Mouse (Mus musculus): Measurements from ENCODE around the gene Dlst. TPM values are rescaled to one million over a fixed set of nuclear protein-coding genes. Genes with fewer than 3 reads are reported as not detected.

The Dlst gene
- polyA plus RNA-seq, 1 experiment, result 900 TPM

DNA sequence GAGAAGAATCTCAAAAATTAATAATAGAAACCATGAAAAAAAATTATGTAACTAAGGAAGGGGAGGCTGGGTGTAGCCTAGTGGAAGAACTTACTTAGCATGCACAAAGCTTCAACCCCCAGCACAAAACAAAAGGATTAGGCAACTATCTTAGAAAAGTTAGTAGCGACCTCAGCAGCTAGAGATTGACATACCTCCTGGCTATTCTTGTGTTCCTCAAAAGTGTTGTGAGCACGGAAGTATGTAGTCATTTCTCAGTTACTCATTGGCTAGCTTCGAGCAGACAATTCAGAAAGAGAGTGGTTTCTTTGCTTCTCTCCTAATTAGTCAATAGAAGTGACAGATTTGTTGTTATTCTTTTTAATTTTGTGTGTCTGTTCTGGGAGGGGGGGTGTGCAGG lies 2.0 kb upstream of the Dlst start:
- TF ChIP-seq GATA1 (IDR thresholded peaks at IDR 0.05; ENCODE audit: low read length), result no peak

DNA sequence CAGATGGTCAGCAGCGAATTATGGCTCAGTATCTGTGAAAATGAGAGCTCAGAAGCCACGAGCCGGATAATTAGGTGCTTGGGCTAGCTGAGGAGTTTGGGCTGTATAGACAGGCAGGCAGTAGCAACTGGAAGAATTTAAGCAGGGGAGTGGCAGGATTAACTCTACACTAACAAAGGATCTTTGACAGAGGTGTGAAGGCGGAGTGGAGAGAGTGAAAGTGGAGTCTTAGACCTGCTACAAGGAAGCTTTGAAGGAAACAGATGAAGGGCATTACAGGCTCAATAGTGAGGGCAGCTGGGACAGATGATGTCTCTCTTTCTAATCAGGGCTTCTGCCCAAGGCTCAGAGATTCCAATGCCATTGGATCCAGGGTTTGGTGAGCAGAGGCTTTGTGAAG lies 1.2 kb upstream of the Dlst start:
- no peak for TF ChIP-seq GATA1 (IDR thresholded peaks at IDR 0.05; ENCODE audit: low read length)

- no peak for TF ChIP-seq GATA1 (IDR thresholded peaks at IDR 0.05; ENCODE audit: low read length)
Observed at GRCm38 (mm10) chr12:85110011-85110697, 479 bp upstream of the Dlst start.

- no peak for TF ChIP-seq GATA1 (IDR thresholded peaks at IDR 0.05; ENCODE audit: low read length)
Observed at GRCm38 (mm10) chr12:85112550-85113251, 2.1 kb downstream of the Dlst start.

DNA sequence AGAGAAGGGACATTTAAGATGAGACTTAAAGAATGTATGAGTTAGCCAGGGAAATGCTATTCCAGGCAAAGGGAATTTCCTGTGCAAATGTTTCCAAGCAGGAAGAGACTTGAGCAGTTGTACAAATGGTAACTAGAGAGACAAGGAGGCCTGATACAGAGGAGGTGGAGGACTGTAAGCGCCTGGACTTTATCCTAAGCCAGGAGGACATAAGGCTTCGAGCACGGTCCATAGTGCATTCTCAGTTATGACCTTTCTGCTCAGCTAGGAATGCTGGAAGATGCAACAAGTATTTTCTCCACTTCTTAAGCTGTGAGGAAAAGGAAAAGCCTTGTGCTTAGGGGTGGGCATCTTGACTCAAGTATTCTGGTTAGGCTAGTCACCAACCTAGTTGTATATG lies 2.7 kb downstream of the Dlst start:
- TF ChIP-seq GATA1 (IDR thresholded peaks at IDR 0.05; ENCODE audit: low read length), result no peak

- TF ChIP-seq GATA1 (IDR thresholded peaks at IDR 0.05; ENCODE audit: low read length), result no peak
Observed at GRCm38 (mm10) chr12:85113917-85114316, 3.3 kb downstream of the Dlst start.

DNA sequence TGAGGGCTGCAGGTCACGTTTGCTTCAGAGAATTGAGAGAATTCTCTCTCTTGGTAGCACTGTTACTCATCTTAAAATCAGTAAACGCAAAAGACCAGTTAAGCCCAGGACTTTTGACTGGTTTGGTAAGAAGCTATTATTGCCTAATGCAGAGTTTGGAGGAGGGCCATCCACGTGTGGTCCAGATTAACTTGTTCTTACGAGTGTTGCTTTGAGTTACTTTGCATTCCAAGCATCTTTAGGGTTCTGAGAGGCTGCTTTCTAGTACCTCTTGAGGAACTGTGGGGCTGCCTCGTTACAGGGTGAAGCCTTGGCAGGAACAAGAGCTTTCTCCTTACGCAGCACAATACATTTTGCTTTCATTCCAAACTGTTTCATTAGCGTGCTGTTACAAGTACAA lies 5.0 kb downstream of the Dlst start:
- TF ChIP-seq GATA1 (IDR thresholded peaks at IDR 0.05; ENCODE audit: low read length), result no peak

GRCm38 (mm10) chr12:85121806-85122459 lies 11.3 kb downstream of the Dlst start:
- no peak for TF ChIP-seq GATA1 (IDR thresholded peaks at IDR 0.05; ENCODE audit: low read length)

DNA sequence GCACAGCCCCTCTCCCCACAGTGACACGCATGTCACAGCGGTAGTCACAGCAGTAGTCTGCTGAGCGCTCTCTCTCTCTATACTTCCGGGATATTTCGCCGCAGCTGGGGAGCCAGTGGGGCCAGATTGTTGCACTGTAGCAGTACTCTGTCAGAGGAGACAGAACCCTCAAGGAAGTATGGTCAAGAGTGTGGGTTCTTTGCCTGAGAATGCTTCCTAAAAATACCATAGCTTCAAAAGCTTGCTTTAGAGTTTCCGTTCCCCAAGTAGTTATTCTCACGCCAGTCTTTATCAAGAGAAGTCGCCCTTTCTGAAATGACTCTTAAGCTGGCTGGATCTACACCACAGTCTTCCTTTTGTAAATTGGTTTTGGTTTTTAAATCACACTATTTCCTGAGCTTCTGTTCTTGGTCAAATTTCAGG lies 12.5 kb downstream of the Dlst start:
- no peak for TF ChIP-seq GATA1 (IDR thresholded peaks at IDR 0.05; ENCODE audit: low read length)

DNA sequence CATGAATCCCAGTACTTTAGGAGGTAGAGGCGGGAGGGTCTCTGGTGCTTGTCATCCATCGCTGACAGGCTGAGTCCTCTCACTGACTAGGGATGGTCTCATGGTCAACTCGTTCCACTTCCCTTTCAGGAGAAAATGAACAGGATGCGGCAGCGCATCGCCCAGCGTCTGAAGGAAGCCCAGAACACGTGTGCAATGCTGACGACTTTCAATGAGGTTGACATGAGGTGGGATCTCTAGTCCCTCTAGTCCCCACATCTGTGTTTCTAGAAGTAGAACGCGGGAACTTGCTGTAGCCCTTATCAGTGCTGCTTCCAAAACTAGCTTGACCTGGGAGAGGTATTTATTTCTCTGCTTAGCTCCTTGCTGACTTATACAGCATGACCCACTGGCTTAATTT lies 13.0 kb downstream of the Dlst start:
- TF ChIP-seq GATA1 (IDR thresholded peaks at IDR 0.05; ENCODE audit: low read length), result no peak

GRCm38 (mm10) chr12:85124751-85125150 lies 14.1 kb downstream of the Dlst start:
- no peak for TF ChIP-seq GATA1 (IDR thresholded peaks at IDR 0.05; ENCODE audit: low read length)

- no peak for TF ChIP-seq GATA1 (IDR thresholded peaks at IDR 0.05; ENCODE audit: low read length)
Observed at GRCm38 (mm10) chr12:85126986-85127603, 16.5 kb downstream of the Dlst start.

DNA sequence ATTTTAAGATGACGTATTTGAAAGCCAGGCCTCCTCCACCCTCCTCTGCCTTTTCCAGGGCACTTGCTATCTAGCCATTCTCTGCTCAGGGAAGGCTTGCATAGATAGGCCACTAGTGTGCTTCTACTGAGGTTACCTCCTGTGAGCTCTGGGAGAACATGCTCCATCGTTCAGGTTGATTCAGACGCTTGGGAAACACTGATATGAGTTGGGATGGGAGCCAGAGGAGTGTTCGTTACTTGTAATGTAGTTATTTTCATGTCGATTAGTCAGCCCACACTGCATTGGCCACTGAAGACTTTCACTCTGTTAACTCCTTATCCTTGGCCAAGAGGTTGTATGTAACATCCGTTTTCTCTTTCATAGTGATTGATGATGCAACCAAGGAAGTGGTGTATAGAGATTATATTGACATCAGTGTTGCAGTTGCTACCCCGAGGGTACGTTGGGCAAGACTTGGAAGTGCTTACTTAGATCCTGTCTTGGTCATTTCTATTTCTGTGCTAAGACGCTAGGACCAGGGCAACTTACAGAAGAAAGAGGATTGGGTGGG lies 18.9 kb downstream of the Dlst start:
- no peak for TF ChIP-seq GATA1 (IDR thresholded peaks at IDR 0.05; ENCODE audit: low read length)

DNA sequence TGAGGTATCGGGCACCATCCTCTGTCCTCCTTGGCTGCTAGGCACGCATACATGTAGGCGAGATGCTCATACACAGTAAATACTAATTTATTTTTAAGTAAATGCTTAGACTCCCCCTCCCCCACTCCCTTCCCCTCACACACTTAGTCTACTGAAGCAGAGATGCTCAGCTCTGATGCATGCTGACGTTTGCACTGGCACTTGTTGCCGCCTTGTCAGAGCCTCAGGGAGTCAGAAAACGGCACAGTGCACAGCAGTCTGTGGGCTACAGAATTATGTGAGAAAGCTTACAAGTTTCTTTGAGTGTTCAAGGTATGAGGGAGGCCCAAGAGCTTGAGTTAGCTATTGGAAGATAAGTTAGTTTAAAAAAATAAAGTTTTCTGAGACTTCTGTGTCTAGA lies 20.7 kb downstream of the Dlst start:
- TF ChIP-seq GATA1 (IDR thresholded peaks at IDR 0.05; ENCODE audit: low read length), result no peak

DNA sequence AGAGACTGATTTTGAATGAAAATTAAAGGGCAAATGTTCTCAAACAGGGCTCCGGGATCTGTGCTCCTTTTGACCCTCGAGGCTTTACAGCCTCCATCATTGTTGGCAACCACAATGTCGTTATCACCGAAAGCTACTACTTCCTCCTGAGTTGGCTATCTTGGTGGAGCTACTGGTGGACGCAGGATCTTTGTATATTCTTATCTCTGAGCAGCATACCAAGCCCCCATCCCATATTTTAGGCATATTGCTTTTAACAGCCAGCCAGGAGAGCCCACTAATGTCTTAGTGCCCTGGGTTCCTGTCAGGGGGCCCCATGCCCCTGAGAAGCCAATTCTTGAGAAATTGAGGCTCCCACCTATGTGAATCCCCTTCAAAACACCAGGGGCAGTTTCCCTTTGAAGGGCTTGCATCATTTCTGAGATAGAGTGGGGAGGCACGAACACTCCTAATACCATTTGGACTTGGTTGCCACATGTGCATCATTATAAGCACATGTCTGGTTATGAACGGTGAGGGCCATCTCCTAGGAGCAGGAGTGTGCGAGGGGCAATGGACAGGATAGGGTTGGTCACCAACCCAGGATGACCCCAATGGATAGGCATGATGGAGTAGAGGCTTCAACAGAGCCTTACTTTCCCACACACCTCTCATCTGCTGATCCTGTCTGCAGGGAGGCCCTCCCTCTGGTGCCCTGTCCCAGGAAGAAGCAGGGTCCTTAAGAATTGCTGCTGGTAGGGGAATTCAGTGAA lies 23.6 kb downstream of the Dlst start:
- TF ChIP-seq GATA1 (IDR thresholded peaks at IDR 0.05; ENCODE audit: low read length), result no peak

Measured in G1E-ER4 (cell line).